Mouse (Mus musculus): ENCODE measurements around the gene Decr2.

- TF ChIP-seq POLR2A (IDR thresholded peaks at IDR 0.05; ENCODE audit: insufficient read depth, low read length) (no peak), EP300 (IDR thresholded peaks at IDR 0.05; ENCODE audit: insufficient read depth, low read depth, low read length) (no peak)
These were observed 48.8 kb upstream of the Decr2 start for GRCm38 (mm10) chr17:26138901-26139381.

All from ES-Bruce4 (cell line).